Mouse (Mus musculus) left cerebral cortex, adult 18-20 months (tissue): Measurements from ENCODE around the gene Armc10. TPM values are rescaled to one million over a fixed set of nuclear protein-coding genes. Genes with fewer than 3 reads are reported as not detected.
"Not testable (repeated sequence)": the region's sequence is repeated elsewhere in the genome, so short reads cannot be mapped to it uniquely, and the experiment has no call there.

Experiments used
- DNase-seq, 2 experiments: peaks; one replicate each; pipeline ENCODE4 v3.0.0; 2021 to 2022; ENCODE audit warnings: low spot score in 2 of 2, mixed read lengths in 1 of 2
- total RNA-seq, 2 experiments: library from RNA; stranded (reverse); gene quantifications; 2 replicates each; pipeline ENCODE4 v1.2.3; 2021

Gene Armc10
- total RNA-seq, 2 experiments from 2014 or later = 22.2 to 24.5 TPM

DNA sequence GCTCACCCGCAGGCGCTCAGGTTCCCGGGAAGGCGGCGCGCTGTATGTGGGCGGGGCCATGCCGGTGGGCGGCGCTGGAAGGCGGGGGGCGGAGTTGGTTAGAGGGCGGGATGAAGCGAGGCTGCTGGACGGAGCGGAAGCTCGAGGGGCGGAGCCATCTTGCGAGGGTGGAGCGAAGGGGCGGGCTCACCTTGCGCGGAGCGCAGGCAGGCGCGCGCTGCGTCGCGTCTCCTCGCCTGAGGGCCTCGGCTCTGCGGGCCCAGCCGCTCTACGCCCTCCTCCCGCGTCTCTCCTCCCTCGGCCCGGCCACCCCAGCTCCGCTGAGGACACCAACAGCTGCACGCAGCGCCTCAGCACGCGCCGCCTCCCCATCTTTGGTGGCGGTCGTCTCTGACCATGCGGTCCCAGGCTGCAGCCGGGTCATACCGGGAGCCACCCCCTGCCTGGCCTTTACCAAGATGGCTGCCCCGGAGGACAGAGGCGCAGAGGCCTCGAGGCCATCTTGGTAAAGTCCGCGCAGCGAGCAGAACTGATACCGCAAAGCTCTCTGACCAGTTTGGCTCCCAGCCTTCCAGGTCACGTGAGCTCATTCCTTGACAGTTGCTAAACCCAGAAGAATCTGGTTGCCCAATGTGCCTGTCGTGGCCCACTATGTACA, 55.9 kb downstream of the Armc10 start, which contains the start of gene Napepld:
TSS of gene Napepld (minus strand) at position 46 of the 658 bp plus-strand sequence.
- DNase-seq = peak; percentile 98 to 99

DNA sequence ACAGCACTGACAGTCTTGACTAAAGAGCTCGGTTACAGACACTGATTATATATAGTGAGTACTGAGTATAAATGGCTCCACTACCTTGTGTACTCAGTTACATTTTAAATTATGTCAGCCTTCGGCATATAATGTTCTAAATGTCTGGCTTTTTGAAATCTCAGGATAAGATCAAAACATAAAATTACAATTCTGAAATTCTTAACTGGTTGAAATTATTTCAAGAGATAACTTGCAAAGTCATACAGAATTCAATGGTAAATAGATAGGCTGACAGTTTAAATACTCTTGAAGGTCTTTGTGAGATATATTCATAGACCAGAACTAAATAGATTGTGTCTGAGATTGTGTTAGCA, 56.4 kb downstream of the Armc10 start:
- no peak for DNase-seq

DNA sequence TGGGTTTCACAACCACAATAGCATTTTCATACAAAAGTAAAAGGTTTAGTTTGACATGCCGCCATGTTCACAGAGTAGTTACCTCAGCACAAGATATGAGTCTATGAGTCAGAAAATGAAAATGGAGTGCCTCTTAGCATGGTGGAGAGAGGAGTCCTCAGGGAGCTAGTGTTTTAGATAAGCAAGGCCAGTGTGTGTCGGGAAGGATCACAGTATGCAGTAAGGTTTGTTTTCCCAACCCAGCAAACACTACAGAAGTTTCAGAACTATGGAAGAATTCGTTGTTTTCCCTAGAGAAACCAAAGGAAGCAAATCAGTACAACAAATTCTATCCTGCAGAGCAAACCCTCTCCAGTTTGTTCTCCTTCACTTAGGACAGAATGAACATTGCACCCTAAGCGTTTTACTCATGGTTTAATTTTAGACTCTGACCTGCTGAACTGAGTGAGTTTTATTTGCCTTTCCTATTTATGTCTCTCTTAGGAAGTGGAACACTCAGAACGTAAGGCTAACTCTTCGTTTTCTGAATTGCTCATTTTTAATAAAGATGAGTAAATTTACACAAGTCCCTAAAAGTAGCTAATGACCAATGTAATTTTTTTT, 57.4 kb downstream of the Armc10 start:
- no peak for DNase-seq

DNA sequence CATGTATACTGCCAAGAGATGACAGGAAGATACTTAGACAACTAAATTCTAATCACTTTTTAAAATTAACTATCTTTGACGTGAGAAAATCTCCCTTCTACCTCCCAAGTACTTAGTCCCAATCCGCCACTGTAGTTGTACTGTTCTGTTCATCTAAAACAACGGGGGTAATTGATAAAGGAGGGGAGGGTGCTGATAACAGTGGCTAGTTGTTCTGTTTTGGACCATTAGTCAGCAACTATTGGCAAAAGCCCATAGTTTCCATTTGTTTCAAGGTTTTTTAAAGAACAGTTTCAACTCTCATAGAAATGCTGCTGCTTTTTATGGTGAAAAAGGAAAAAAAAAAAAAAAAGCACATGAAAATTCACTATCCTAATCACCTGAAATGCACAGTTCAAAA, 58.1 kb downstream of the Armc10 start:
- DNase-seq = no peak

DNA sequence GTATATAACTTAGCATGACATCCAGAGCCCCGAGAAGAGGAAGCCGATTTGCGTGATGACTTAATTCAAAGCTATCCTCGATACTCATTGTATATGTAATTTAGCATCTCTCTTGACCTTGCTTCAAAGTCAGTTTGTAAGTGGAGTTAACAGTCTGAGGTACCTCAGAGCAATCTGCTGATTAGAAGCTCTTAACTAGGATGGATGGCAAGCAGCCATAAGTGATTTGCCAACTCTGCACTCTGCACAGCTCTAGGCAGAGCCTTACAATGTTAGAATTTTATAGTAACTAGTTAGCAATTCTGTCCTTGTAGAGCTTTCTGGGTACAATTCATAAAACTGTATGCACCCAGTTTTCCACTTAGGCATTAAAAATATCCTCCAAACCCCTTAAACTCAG, 60.9 kb downstream of the Armc10 start:
- no peak for DNase-seq

DNA sequence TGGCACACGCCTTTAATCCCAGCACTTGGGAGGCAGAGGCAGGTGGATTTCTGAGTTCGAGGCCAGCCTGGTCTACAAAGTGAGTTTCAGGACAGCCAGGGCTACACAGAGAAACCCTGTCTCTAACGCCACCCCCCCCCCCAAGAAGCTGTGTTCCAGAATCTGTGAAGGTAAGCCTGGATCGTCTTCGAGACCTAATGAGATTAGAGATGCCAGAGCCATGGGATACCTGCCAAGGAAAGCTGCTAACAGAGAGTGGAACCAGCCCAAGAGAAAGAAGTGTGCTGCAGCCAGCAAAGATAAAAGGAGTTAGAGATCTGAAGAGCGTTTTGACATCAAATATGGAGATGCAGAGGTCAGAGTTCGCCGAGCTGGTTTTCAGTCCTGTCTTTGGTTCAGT, 62.4 kb downstream of the Armc10 start:
- DNase-seq = not testable (repeated sequence)

Other genes starting within 250 kb of the Armc10 start
- gene Ccdc146, start 221.1 kb upstream of the Armc10 start, total RNA-seq = not detected
- gene Fam185a, start 220.9 kb upstream of the Armc10 start, total RNA-seq = 10 to 100 TPM; 14.6 to 15.2 TPM
- under 1 TPM in 1 of 2 experiments, not detected in 1; 0.44 TPM for gene Lrrc17, start 102.3 kb upstream of the Armc10 start, total RNA-seq
- gene Fbxl13, start 179 bp upstream of the Armc10 start, total RNA-seq = under 1 TPM; 0.16 to 0.28 TPM
- gene Napepld, start 55.6 kb downstream of the Armc10 start, total RNA-seq = 10 to 100 TPM; 16.0 to 16.4 TPM
- gene Pmpcb, start 91.3 kb downstream of the Armc10 start, total RNA-seq = 10 to 100 TPM; 74.5 to 77.2 TPM
- 10 to 100 TPM; 35.0 to 35.5 TPM for gene Dnajc2, start 139.4 kb downstream of the Armc10 start, total RNA-seq
- 100 to 1,000 TPM; 112 to 118 TPM for gene Psmc2, start 139.5 kb downstream of the Armc10 start, total RNA-seq
- under 1 TPM; 0.30 to 0.77 TPM for gene Slc26a5, start 219.8 kb downstream of the Armc10 start, total RNA-seq